Mouse (Mus musculus) liver, adult 2 months (tissue): ENCODE measurements around the gene Ren1. TPM values are rescaled to one million over a fixed set of nuclear protein-coding genes. Genes with fewer than 3 reads are reported as not detected.
A peak's percentile ranks its signal among the peaks of the same experiment; 100 is the strongest.

ENCODE experiments used
- DNase-seq: peaks from one replicate; pipeline ENCODE4 v3.0.0-alpha.2; 2011; ENCODE audit warnings: low read depth, low spot score; ENCODE audit errors: extremely low read depth
- H3K27ac ChIP-seq: fragments of 200-500 bp; replicated peaks from 2 replicates; pipeline ENCODE4 v1.5.1; 2012; ENCODE audit warnings: low read depth, mild to moderate bottlenecking, control low read depth, inconsistent platforms, low read length; ENCODE audit not compliant: insufficient read depth
- H3K27me3 ChIP-seq: fragments of 200-500 bp; 2 replicates; pipeline ENCODE4 v1.6.1; 2012; ENCODE audit warnings: mild to moderate bottlenecking, moderate library complexity, low read length, inconsistent platforms; ENCODE audit not compliant: control insufficient read depth, insufficient read depth
- H3K36me3 ChIP-seq: fragments of 200-500 bp; 2 replicates; pipeline ENCODE4 v1.6.1; 2012; ENCODE audit warnings: low read length, inconsistent platforms; ENCODE audit not compliant: control insufficient read depth, insufficient read depth
- H3K4me1 ChIP-seq: fragments of 200-500 bp; 2 replicates; pipeline ENCODE4 v1.6.1; 2011; ENCODE audit warnings: low read length; ENCODE audit not compliant: control insufficient read depth, insufficient read depth
- H3K4me3 ChIP-seq: fragments of 200-500 bp; 2 replicates; pipeline ENCODE4 v1.5.1; 2011; ENCODE audit warnings: low read depth, mild to moderate bottlenecking, control low read depth, low read length, moderate library complexity; ENCODE audit not compliant: insufficient read depth
- H3K79me2 ChIP-seq: fragments of 200-500 bp; 2 replicates; pipeline ENCODE4 v1.6.1; 2012; ENCODE audit warnings: inconsistent platforms, mild to moderate bottlenecking, low read length, moderate library complexity; ENCODE audit not compliant: control insufficient read depth, insufficient read depth
- H3K9ac ChIP-seq: fragments of 200-500 bp; 2 replicates; pipeline ENCODE4 v1.6.1; 2012; ENCODE audit warnings: low read depth, mild to moderate bottlenecking, control low read depth, inconsistent platforms, low read length
- CTCF ChIP-seq: fragments of 200-500 bp; IDR thresholded peaks from 2 replicates; pipeline ENCODE4 v1.5.1; 2011; ENCODE audit warnings: low read depth, low read length, control low read depth
- POLR2A ChIP-seq: fragments of 200-500 bp; IDR thresholded peaks from 2 replicates; pipeline ENCODE4 v1.6.1; 2011; ENCODE audit warnings: low read length, control low read depth; ENCODE audit not compliant: insufficient read depth; ENCODE audit errors: extremely low read depth
- WGBS: fragments of 180-500 bp; shearing (Covaris S2); methylation state at CpG from one replicate; pipeline ENCODE4 v1.1.7; 2018; 5-methylcytosine and 5-hydroxymethylcytosine counted together
- polyA plus RNA-seq: library from polyadenylated mRNA; depleted of rRNA; stranded (reverse); fragments of >200 nt; gene quantifications from 2 replicates; pipeline ENCODE4 v1.2.3, GENCODE M21; 2012
- total RNA-seq: library from RNA; depleted of rRNA; stranded (reverse); fragments of >200 nt; gene quantifications from 2 replicates; pipeline ENCODE4 v1.2.3, GENCODE M21; 2014

The Ren1 gene
- total and polyA plus RNA-seq, 2 experiments: 0.18 TPM; not detected in 1

- Histone ChIP-seq H3K27ac (no peak overlapping the region), H3K4me1 (peaks cover 5% of the 10 kb centered on the region; the same call in 1 of the 2 replicates), H3K9ac (no peak overlapping the region), H3K27me3 (no peaks in the 10 kb centered on the region), H3K36me3 (no peaks in the 10 kb centered on the region), H3K4me3 (no peak overlapping the region), H3K79me2 (no peaks in the 10 kb centered on the region)
- 50% methylated on average over 5 of the region's 5 CpGs for WGBS
- TF ChIP-seq CTCF (no peak), POLR2A (no peak)
- DNase-seq: no peak
These were observed 27.0 kb upstream of the Ren1 start for GRCm38 (mm10) chr1:133323333-133323732.

- H3K4me1 ChIP-seq: peaks cover 14% of the 10 kb centered on the region
- DNase-seq: no peak
- no peak overlapping the region for H3K9ac ChIP-seq
- H3K27ac ChIP-seq: no peak overlapping the region
- no peaks in the 10 kb centered on the region for H3K27me3 ChIP-seq
- TF ChIP-seq POLR2A: no peak
- no peak for TF ChIP-seq CTCF
- H3K79me2 ChIP-seq: no peaks in the 10 kb centered on the region
- 87% methylated on average over 8 of the region's 8 CpGs for WGBS
- no peaks in the 10 kb centered on the region for H3K36me3 ChIP-seq
- H3K4me3 ChIP-seq: no peak overlapping the region
These were observed 24.4 kb upstream of the Ren1 start for GRCm38 (mm10) chr1:133325951-133326350.

GRCm38 (mm10) chr1:133327094-133327493 lies 23.2 kb upstream of the Ren1 start:
- 73% methylated on average over 5 of the region's 5 CpGs for WGBS
- TF ChIP-seq CTCF: 0 out of 2 replicates have a peak, but pooled peaks have one; percentile 7
- TF ChIP-seq POLR2A: no peak
- DNase-seq: no peak

GRCm38 (mm10) chr1:133328299-133328795 lies 22.0 kb upstream of the Ren1 start:
- DNase-seq: peak; percentile 30
- Histone ChIP-seq H3K27ac (peak overlapping the region; percentile 34; the same call in 1 of the 2 replicates), H3K4me3 (no peak overlapping the region), H3K9ac (no peak overlapping the region), H3K79me2 (no peaks in the 10 kb centered on the region), H3K36me3 (no peaks in the 10 kb centered on the region), H3K27me3 (no peaks in the 10 kb centered on the region), H3K4me1 (peaks cover 14% of the 10 kb centered on the region)
- WGBS: 58% methylated on average over 6 of the region's 6 CpGs
- TF ChIP-seq CTCF (no peak), POLR2A (no peak)

More at GRCm38 (mm10) chr1:133327094-133327493, 23.2 kb upstream of the Ren1 start:
- Histone ChIP-seq H3K9ac (no peak overlapping the region), H3K27ac (no peak overlapping the region), H3K4me1 (peaks cover 14% of the 10 kb centered on the region), H3K79me2 (no peaks in the 10 kb centered on the region), H3K27me3 (no peaks in the 10 kb centered on the region), H3K4me3 (no peak overlapping the region), H3K36me3 (no peaks in the 10 kb centered on the region)

GRCm38 (mm10) chr1:133328896-133329637 lies 21.2 kb upstream of the Ren1 start:
- Histone ChIP-seq H3K27ac (peak overlapping the region; percentile 73), H3K9ac (peak overlapping the region; percentile 80), H3K36me3 (no peaks in the 10 kb centered on the region), H3K79me2 (no peaks in the 10 kb centered on the region), H3K4me3 (peak overlapping the region; percentile 61), H3K4me1 (peaks cover 14% of the 10 kb centered on the region), H3K27me3 (no peaks in the 10 kb centered on the region)
- no peak for TF ChIP-seq POLR2A
- TF ChIP-seq CTCF: no peak
- peak; percentile 96 for DNase-seq
- 4% methylated on average over 34 of the region's 34 CpGs for WGBS

- DNase-seq: peak; percentile 37
- peak overlapping the region; percentile 80 for H3K9ac ChIP-seq
- no peak for TF ChIP-seq POLR2A
- no peak for TF ChIP-seq CTCF
- no peaks in the 10 kb centered on the region for H3K79me2 ChIP-seq
- peak overlapping the region; percentile 73 for H3K27ac ChIP-seq
- H3K4me1 ChIP-seq: peaks cover 14% of the 10 kb centered on the region
- no peaks in the 10 kb centered on the region for H3K27me3 ChIP-seq
- H3K36me3 ChIP-seq: no peaks in the 10 kb centered on the region
- H3K4me3 ChIP-seq: peak overlapping the region; percentile 61
- WGBS: 34% methylated on average over 7 of the region's 7 CpGs
These were observed 20.7 kb upstream of the Ren1 start for GRCm38 (mm10) chr1:133329638-133329964.
